Mouse (Mus musculus) kidney, embryonic 16.5 days (tissue): Measurements from ENCODE around the gene Rhbdd2. TPM values are rescaled to one million over a fixed set of nuclear protein-coding genes. Genes with fewer than 3 reads are reported as not detected.

Source experiments
- ATAC-seq: fragments of 200-750 bp; cut with Nextera tagmentation; 2 replicates; pipeline ENCODE4 v1.8.0; 2017; ENCODE audit warnings: moderate TSS enrichment; ENCODE audit not compliant: low FRiP score, low TSS enrichment
- H3K27ac ChIP-seq: fragments of 300-500 bp; sonication (generic); 2 replicates; pipeline ENCODE4 v1.5.1; 2014; ENCODE audit warnings: low read length
- H3K27me3 ChIP-seq: fragments of 300-500 bp; sonication (generic); 2 replicates; pipeline ENCODE4 v1.6.1; 2014; ENCODE audit warnings: low read length, control low read depth, mixed read lengths; ENCODE audit not compliant: insufficient read depth
- H3K36me3 ChIP-seq: fragments of 300-500 bp; sonication (generic); 2 replicates; pipeline ENCODE4 v1.6.1; 2014; ENCODE audit warnings: low read length, control low read depth, mixed read lengths; ENCODE audit not compliant: insufficient read depth
- H3K4me1 ChIP-seq: fragments of 300-500 bp; sonication (generic); 2 replicates; pipeline ENCODE4 v1.6.1; 2014; ENCODE audit warnings: low read length, control low read depth, mixed read lengths; ENCODE audit not compliant: insufficient read depth
- H3K4me2 ChIP-seq: fragments of 300-500 bp; sonication (generic); replicated peaks from 2 replicates; pipeline ENCODE4 v1.6.1; 2014; ENCODE audit warnings: low read depth, low read length
- H3K4me3 ChIP-seq: fragments of 300-500 bp; sonication (generic); 2 replicates; pipeline ENCODE4 v1.5.1; 2014; ENCODE audit warnings: mild to moderate bottlenecking, low read length
- H3K9ac ChIP-seq: fragments of 300-500 bp; sonication (generic); replicated peaks from 2 replicates; pipeline ENCODE4 v1.6.1; 2014; ENCODE audit warnings: low read length
- H3K9me3 ChIP-seq: fragments of 300-500 bp; sonication (generic); 2 replicates; pipeline ENCODE4 v1.6.1; 2016; ENCODE audit warnings: low read length, control low read depth
- WGBS: fragments of 180-500 bp; shearing (Covaris S2); extraction: QIAGEN DNeasy Blood & Tissue Kit; methylation state at CpG from one replicate; pipeline ENCODE4 v1.1.7; 2014; 5-methylcytosine and 5-hydroxymethylcytosine counted together
- polyA plus RNA-seq: library from polyadenylated mRNA; unstranded; fragments of >200 nt; fragmentation: Nextera tagmentation; extraction: Ambion mirVana; gene quantifications from 2 replicates; pipeline ENCODE4 v1.2.1, GENCODE M21; 2015

The Rhbdd2 gene
- polyA plus RNA-seq, 1 experiment from 2014 or later = 51.0 TPM

GRCm38 (mm10) chr5:135672980-135673379 is 40.6 kb downstream of the Rhbdd2 start:
- H3K4me3 ChIP-seq = no peak overlapping the region
- no peak for ATAC-seq
- H3K36me3 ChIP-seq = no peaks in the 10 kb centered on the region
- no peaks in the 10 kb centered on the region for H3K9me3 ChIP-seq
- no peak overlapping the region for H3K27ac ChIP-seq
- H3K4me2 ChIP-seq = no peak overlapping the region
- 66% methylated on average over 5 of the region's 5 CpGs for WGBS
- H3K4me1 ChIP-seq = peaks cover 34% of the 10 kb centered on the region
- no peak overlapping the region for H3K9ac ChIP-seq
- no peaks in the 10 kb centered on the region for H3K27me3 ChIP-seq

GRCm38 (mm10) chr5:135674349-135674775 is 41.9 kb downstream of the Rhbdd2 start:
- WGBS = 16% methylated on average over 3 of the region's 3 CpGs

GRCm38 (mm10) chr5:135674821-135675220 is 42.4 kb downstream of the Rhbdd2 start:
- peak; percentile 55 for ATAC-seq
- peak overlapping the region; percentile 1; the same call in 1 of the 2 replicates for H3K9ac ChIP-seq
- no peak overlapping the region for H3K4me3 ChIP-seq
- no peaks in the 10 kb centered on the region for H3K9me3 ChIP-seq
- WGBS = 4% methylated on average over 11 of the region's 11 CpGs
- no peaks in the 10 kb centered on the region for H3K36me3 ChIP-seq
- H3K4me1 ChIP-seq = peaks cover 34% of the 10 kb centered on the region
- H3K27me3 ChIP-seq = no peaks in the 10 kb centered on the region
- peak overlapping the region; percentile 16 for H3K4me2 ChIP-seq
- H3K27ac ChIP-seq = peak overlapping the region; percentile 40

More at GRCm38 (mm10) chr5:135674349-135674775, 41.9 kb downstream of the Rhbdd2 start:
- H3K9me3 ChIP-seq = no peaks in the 10 kb centered on the region
- peak overlapping the region; percentile 40; the same call in 1 of the 2 replicates for H3K27ac ChIP-seq
- H3K9ac ChIP-seq = no peak overlapping the region
- H3K27me3 ChIP-seq = no peaks in the 10 kb centered on the region
- H3K4me1 ChIP-seq = peaks cover 34% of the 10 kb centered on the region
- H3K4me2 ChIP-seq = peak overlapping the region; percentile 16; the same call in 1 of the 2 replicates
- peak; percentile 86 for ATAC-seq
- no peak overlapping the region for H3K4me3 ChIP-seq
- H3K36me3 ChIP-seq = no peaks in the 10 kb centered on the region

DNA sequence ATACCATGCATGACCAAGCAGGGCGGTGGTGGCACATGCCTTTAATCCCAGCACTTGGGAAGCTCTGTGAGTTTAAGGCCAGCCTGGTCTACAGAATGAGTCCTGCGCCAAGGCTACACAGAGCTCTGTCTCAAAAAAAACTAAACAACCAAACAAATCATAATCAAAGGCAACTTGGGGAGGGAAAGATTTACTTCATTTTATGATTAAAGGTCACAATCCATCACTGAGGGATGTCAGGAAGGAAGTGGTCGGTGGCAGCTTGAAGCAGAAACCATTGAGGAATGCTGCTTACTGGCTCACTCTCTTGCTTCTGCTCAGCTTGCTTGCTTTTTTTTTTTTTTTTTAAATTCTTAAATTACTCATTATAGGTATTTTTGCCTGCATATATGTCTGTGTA is 44.3 kb downstream of the Rhbdd2 start:
- 42% methylated on average over 3 of the region's 3 CpGs for WGBS

DNA sequence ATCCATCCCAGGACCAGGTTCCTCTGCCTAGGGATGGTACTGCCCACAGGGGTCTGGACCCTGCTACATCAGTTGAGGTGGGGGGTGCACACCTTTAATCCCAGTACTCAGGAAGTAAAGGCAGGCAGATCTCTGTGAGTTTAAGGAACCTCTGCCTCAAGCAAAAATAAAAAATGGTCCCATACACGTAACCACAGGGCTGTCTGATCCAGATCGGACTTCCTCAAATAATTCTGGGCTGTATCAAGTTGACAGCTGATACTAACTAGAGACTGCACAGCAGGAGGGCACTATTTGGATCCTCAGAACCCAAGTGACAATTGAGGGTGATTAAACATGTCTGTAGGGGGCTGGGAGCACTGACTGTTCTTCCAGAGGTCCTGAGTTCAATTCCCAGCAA is 44.8 kb downstream of the Rhbdd2 start:
- no peak for ATAC-seq
- Histone ChIP-seq H3K27me3 (no peaks in the 10 kb centered on the region), H3K27ac (no peak overlapping the region), H3K4me1 (peaks cover 28% of the 10 kb centered on the region), H3K4me3 (no peak overlapping the region), H3K4me2 (no peak overlapping the region), H3K9ac (no peak overlapping the region), H3K9me3 (no peaks in the 10 kb centered on the region), H3K36me3 (no peaks in the 10 kb centered on the region)
- 78% methylated on average over 2 of the region's 2 CpGs for WGBS

More for the DNA sequence above, 44.3 kb downstream of the Rhbdd2 start:
- no peak overlapping the region for H3K4me2 ChIP-seq
- no peaks in the 10 kb centered on the region for H3K9me3 ChIP-seq
- H3K36me3 ChIP-seq = no peaks in the 10 kb centered on the region
- no peak for ATAC-seq
- H3K4me3 ChIP-seq = no peak overlapping the region
- H3K9ac ChIP-seq = no peak overlapping the region
- no peak overlapping the region for H3K27ac ChIP-seq
- peaks cover 28% of the 10 kb centered on the region for H3K4me1 ChIP-seq
- H3K27me3 ChIP-seq = no peaks in the 10 kb centered on the region

GRCm38 (mm10) chr5:135678481-135678880 is 46.1 kb downstream of the Rhbdd2 start:
- no peak overlapping the region for H3K4me2 ChIP-seq
- peaks cover 27% of the 10 kb centered on the region for H3K4me1 ChIP-seq
- no peak overlapping the region for H3K4me3 ChIP-seq
- 95% methylated on average over 6 of the region's 6 CpGs for WGBS
- no peak overlapping the region for H3K9ac ChIP-seq
- H3K36me3 ChIP-seq = no peaks in the 10 kb centered on the region
- H3K27me3 ChIP-seq = no peaks in the 10 kb centered on the region
- no peak for ATAC-seq
- H3K9me3 ChIP-seq = no peaks in the 10 kb centered on the region
- H3K27ac ChIP-seq = no peak overlapping the region

DNA sequence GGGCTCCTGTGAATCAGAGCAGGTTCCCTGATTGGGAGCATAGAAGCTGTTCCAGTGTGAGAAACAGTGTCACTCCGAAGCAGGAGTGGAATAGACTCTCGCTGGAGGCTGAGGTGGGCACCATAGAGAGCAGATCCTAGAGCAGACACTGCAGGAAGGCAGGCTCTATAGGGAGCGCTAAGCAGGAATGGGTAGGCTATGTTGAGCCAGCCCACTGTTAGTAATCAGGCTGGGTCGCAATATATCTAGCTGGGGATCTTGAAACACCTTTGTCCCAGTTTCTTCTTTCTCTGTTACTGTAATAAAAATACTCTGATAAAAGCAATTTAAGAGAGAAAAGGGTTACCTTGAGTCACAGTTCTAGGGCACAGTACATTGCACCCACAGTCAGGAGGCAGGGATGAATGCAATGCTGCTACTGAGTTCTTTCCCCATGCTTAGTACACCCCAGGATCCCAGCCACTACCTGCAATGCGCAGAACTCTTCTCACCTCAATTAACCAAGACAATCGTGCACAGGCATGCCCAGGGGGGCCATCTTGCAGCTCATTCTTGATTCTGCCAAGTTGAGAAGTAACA is 48.6 kb downstream of the Rhbdd2 start:
- H3K36me3 ChIP-seq = no peaks in the 10 kb centered on the region
- H3K27ac ChIP-seq = no peak overlapping the region
- WGBS = 81% methylated on average over 6 of the region's 6 CpGs
- H3K4me3 ChIP-seq = no peak overlapping the region
- ATAC-seq = no peak
- H3K27me3 ChIP-seq = no peaks in the 10 kb centered on the region
- peaks cover 1% of the 10 kb centered on the region; the same call in 1 of the 2 replicates for H3K4me1 ChIP-seq
- no peak overlapping the region for H3K4me2 ChIP-seq
- H3K9ac ChIP-seq = no peak overlapping the region
- no peaks in the 10 kb centered on the region for H3K9me3 ChIP-seq

- 90% methylated on average over 5 of the region's 5 CpGs for WGBS
- no peaks in the 10 kb centered on the region for H3K4me1 ChIP-seq
- no peaks in the 10 kb centered on the region for H3K36me3 ChIP-seq
- no peak for ATAC-seq
- H3K9me3 ChIP-seq = no peaks in the 10 kb centered on the region
- H3K9ac ChIP-seq = no peak overlapping the region
- no peaks in the 10 kb centered on the region for H3K27me3 ChIP-seq
- no peak overlapping the region for H3K4me2 ChIP-seq
- no peak overlapping the region for H3K27ac ChIP-seq
- no peak overlapping the region for H3K4me3 ChIP-seq
Observed at GRCm38 (mm10) chr5:135682009-135682408, 49.6 kb downstream of the Rhbdd2 start.

DNA sequence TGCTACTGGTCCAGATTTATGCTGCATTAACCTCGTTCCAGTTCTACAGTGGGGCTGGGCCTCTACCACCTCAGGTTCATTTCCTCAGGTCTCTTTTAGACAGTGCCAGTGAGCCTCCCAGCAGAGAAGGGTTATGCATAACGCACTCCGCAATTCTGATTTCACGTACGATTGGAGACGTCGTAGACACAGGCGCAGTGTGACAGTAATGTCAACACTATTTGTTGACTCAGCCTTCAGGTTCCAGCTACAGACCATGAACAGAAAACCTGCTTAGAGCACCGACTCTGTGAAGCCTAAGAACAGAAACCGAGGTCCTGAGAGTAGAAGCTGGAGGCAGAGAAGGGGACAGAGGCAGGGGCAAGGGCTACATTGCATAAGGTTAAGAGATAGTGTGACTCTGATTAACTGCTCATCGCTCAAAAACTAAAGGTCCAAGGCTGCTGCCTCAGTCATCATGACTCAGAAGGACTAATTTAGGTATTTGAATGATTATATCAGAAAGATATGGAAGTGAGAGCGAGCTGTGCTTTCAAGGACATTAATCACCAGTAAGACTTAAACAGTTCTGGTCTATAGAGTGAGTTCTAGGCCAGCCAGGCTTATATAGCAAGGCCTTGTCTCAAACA is 50.6 kb downstream of the Rhbdd2 start:
- H3K36me3 ChIP-seq = no peaks in the 10 kb centered on the region
- no peak overlapping the region for H3K27ac ChIP-seq
- no peak for ATAC-seq
- no peak overlapping the region for H3K4me2 ChIP-seq
- H3K27me3 ChIP-seq = no peaks in the 10 kb centered on the region
- WGBS = 78% methylated on average over 12 of the region's 12 CpGs
- H3K4me1 ChIP-seq = peaks cover 3% of the 10 kb centered on the region; the same call in 1 of the 2 replicates
- no peaks in the 10 kb centered on the region for H3K9me3 ChIP-seq
- no peak overlapping the region for H3K4me3 ChIP-seq
- no peak overlapping the region for H3K9ac ChIP-seq

DNA sequence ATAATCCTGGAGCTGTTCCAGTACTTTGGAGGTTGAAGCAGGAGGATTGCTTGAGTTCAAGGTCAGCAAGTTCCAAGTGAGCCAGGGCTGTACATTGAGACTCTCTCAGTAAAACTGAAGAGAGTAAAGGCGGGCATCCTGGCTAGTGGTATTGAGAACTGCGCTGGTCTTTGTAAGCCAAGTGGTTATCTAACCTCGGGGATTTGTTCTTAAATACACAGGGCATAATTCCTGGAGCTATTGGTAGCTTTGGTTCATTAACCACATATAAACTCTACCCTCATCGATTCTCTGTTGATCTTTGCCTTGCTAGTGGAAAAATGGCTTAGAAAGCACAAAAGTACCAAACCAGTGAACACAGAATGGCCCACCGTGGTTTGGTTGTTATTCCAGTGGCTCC is 58.0 kb downstream of the Rhbdd2 start:
- Histone ChIP-seq H3K4me3 (peak overlapping the region; percentile 90), H3K4me1 (peaks cover 23% of the 10 kb centered on the region), H3K27me3 (no peaks in the 10 kb centered on the region), H3K9me3 (no peaks in the 10 kb centered on the region), H3K9ac (peak overlapping the region; percentile 29; the same call in 1 of the 2 replicates), H3K4me2 (peak overlapping the region; percentile 94), H3K36me3 (no peaks in the 10 kb centered on the region), H3K27ac (no peak overlapping the region)
- no peak for ATAC-seq
- WGBS = 69% methylated on average over 5 of the region's 5 CpGs
